Mouse (Mus musculus): Measurements from ENCODE around the gene Ccr1. TPM values are rescaled to one million over a fixed set of nuclear protein-coding genes. Genes with fewer than 3 reads are reported as not detected.
"Not testable (repeated sequence)": the region's sequence is repeated elsewhere in the genome, so short reads cannot be mapped to it uniquely, and the experiment has no call there.

The Ccr1 gene
- under 1 TPM in 2 of 4 experiments, not detected in 2; 0.09 to 0.21 TPM for total RNA-seq (2022)

DNA sequence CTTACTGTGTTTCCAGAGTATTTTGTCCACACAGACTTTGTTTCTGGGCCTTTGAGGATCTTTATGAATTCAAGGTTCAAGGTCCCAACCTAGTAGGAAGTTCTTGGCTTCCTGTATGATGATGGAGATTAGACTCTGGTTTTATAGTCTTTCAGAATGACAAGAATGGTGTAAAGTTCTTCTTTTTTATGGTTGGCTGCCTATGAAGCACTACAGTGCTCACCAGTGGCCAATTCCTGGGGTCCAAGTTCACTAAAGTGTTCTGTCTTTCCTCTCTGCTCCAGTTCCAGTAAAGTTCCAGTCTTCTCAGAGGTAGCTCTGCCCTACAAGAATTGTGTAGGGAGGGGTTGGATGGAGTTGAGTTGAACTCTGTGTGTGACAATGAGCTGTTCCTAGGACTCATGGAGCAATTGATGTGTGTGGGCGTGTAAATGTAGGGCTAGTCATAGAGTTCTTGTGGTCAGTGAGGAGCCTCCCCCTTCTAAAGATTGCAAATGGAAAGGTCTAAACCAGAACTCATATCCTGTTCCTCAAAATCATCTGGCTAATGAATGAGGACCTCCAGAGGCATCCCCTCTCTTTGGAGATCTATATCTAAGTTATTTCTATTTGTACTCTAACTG lies at the start of gene Ccr1:
Gene Ccr1 (minus strand): TSS at position 403 of the 623 bp plus-strand sequence.
- DNase-seq (ENCODE audit: low spot score in 2 of 2) = no peak

DNA sequence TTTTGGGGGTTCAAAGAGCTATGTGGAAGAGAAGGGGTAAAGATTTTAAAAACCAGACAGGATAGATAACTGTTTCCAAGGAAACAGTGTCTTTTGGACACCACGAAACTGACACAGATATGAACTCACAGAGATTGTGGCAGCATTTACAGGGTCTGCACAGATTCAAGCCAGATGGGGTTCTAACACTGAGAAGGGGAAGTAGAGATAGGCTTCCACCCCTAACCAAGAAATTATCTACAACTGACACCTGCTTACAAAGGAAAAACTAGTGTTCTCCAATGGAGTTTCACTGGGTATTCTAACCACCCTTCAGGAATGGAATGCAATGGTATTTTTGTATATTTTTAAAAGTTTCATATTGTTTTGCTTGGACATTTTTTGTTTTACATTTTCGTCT lies 47.6 kb upstream of the Ccr1 start:
- DNase-seq (ENCODE audit: low spot score in 2 of 2) = no peak

DNA sequence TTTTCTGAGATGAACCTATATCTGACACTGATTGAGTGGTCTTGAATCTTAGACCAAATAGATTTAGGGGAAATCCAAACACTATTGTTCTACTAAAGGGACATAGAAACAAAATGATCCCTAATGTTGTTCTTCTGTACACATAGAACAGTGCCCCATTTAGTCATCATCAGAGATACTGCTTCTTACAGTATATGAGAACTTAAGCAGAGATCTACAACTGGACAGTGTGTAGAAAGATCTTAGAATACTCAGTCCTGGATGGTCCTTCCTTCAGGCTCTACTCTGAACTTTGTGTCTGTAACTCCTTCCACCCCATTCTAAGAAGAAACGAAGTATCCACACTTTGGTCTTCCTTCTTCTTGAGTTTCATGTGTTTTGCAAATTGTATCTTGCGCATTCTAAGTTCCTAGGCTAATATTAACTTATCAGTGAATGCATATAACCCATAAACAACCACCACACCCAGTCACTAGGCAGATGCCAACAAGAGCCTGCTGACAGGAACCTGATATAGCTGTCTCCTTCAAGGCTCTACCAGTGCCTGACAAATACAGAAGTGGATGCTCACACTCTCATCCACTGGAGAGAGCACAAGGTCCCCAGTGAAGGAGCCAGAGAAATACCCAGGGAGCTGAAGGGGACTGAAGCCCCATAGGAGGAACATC lies 46.6 kb upstream of the Ccr1 start:
- no peak for DNase-seq (ENCODE audit: low spot score in 2 of 2)

- DNase-seq (ENCODE audit: low spot score in 2 of 2) = no peak
These were observed 44.8 kb upstream of the Ccr1 start for GRCm38 (mm10) chr9:124013270-124013669.

GRCm38 (mm10) chr9:124012691-124013090 lies 44.2 kb upstream of the Ccr1 start:
- DNase-seq (ENCODE audit: low spot score in 2 of 2) = no peak

GRCm38 (mm10) chr9:123999784-124000183 lies 31.3 kb upstream of the Ccr1 start:
- DNase-seq (ENCODE audit: low spot score in 2 of 2) = no peak

GRCm38 (mm10) chr9:123997719-123998118 lies 29.2 kb upstream of the Ccr1 start:
- no peak for DNase-seq (ENCODE audit: low spot score in 2 of 2)

DNA sequence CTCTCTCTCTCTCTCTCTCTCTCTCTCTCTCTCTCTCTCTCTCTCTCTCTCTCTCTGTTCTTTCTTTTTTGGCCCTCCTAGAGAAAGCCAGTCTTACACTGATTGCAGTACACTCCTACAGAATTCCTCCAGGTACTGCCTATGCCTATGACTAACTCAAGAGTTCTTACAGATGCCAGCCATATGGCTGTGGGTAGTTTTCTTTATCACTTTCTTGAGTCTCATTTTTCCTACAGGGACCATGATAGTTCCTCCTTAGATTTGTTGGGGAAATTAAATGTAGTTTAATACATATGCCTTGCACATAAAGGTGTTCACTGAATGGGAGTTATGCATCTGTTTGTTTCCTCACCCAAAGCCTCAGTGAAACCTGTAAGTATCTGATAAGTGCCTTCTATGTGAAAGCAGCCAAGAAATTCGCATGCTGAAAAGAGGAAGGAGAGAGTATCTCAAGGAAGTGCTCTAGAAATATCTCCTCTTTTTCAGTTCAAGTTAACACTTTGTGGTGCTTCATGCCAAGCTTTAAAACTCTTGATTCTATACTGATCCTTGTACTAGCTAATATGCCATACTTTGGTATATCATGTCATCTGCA lies 22.9 kb upstream of the Ccr1 start:
- no peak for DNase-seq (ENCODE audit: low spot score in 2 of 2)

GRCm38 (mm10) chr9:123989671-123990070 lies 21.2 kb upstream of the Ccr1 start:
- no peak for DNase-seq (ENCODE audit: low spot score in 2 of 2)

- DNase-seq (ENCODE audit: low spot score in 2 of 2) = no peak
These were observed 17.7 kb upstream of the Ccr1 start for GRCm38 (mm10) chr9:123986217-123986616.

GRCm38 (mm10) chr9:123984943-123985342 lies 16.5 kb upstream of the Ccr1 start:
- no peak for DNase-seq (ENCODE audit: low spot score in 2 of 2)

- DNase-seq (ENCODE audit: low spot score in 2 of 2) = no peak
These were observed 14.2 kb upstream of the Ccr1 start for GRCm38 (mm10) chr9:123982720-123983119.

GRCm38 (mm10) chr9:123981909-123982308 lies 13.4 kb upstream of the Ccr1 start:
- DNase-seq (ENCODE audit: low spot score in 2 of 2) = no peak

DNA sequence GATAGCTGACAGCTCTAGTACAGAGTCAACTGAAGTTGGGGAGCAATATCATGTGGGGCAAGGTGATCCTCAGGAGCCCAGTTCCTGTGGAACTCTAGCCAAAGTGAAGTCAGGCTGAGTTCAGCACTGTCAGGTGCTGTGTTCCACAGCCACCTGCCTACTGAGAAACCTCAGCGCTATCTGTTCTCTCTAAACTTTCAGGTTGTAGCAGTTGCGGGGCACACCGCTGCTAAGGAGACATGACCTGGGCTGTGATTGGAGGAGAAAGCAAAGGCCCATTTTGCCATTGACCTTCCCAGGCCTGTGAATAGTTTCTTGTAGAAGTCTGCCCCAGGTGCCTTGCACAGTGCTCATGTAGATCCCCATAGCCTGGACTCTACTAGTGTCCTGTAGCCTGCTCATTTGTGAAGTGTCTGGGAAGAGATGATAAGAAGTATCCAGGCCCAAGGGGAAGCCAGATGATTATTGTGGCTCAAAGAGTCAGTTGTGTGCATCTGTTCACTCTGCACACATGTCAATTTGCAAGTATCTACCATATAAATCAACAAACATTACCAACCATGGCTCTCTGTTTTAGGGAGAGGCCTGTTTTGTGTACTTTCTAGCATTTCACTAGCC lies 12.5 kb upstream of the Ccr1 start:
- not testable (repeated sequence) for DNase-seq (ENCODE audit: low spot score in 2 of 2)

GRCm38 (mm10) chr9:123978308-123978707 lies 9.8 kb upstream of the Ccr1 start, which contains the start of gene Ccr1l1:
TSS of gene Ccr1l1 (minus strand) at chr9:123978408.
- no peak for DNase-seq (ENCODE audit: low spot score in 2 of 2)

GRCm38 (mm10) chr9:123976876-123977663 lies 8.6 kb upstream of the Ccr1 start:
- DNase-seq (ENCODE audit: low spot score in 2 of 2) = no peak

DNA sequence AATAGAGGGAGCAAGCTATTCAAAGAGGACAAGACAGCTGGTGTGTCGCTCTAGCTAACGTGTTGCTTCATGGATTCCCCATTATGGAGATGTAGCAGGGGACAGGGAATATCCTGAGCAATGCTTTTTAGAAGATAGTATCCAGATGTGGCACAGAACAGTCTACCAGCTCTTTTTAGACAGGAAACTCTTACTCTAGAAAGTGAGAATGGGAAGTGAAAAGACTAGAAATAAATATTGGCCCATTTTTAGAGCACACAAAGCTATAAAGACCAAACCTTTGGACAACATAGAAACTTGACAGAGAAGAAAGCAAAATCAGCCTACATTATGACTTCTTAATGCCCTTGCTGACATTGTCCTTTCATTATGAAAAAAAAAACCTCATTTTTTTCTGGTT lies 7.1 kb upstream of the Ccr1 start:
- DNase-seq (ENCODE audit: low spot score in 2 of 2) = no peak

- DNase-seq (ENCODE audit: low spot score in 2 of 2) = not testable (repeated sequence)
These were observed 1.5 kb downstream of the Ccr1 start for GRCm38 (mm10) chr9:123966858-123967495.

DNA sequence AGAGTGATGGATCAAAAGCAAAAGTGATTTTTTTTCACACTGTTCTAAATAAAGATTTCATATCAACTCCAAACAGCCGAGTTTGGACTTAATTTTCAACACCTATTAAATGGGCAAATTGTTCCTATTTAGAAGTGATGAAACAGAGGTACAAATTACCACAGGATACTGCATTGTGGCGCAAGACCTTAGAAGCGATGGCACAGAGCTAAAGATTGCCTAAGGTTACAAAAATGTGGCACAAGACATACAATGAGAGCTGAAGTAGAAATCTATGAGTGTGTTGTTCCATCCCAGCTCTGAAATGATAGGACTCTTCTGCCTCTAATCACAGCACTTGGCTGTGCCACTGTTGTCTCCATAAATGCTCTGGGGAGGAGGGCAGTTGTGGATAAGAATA lies 3.7 kb downstream of the Ccr1 start:
- no peak for DNase-seq (ENCODE audit: low spot score in 2 of 2)

DNA sequence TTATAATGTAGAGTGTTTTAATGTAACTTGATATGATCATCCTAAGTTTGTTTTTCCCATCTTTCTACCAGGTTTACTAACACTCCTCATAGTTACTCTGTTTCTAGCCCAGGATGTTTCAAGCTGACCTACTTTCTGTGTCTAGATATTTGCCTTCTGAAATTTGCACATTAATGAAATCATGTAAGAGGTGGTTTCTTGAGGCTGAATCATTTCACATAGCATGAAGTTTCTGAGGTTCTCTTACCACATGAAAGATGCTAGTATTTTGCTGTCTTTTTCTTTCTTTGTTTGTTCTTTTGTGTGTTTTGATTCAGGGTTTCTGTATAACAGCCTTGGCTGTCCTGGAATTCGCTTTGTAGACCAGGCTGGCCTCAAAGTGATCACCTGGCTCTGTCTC lies 8.3 kb downstream of the Ccr1 start:
- no peak for DNase-seq (ENCODE audit: low spot score in 2 of 2)

- no peak for DNase-seq (ENCODE audit: low spot score in 2 of 2)
These were observed 10.5 kb downstream of the Ccr1 start for GRCm38 (mm10) chr9:123957911-123958413.
